In the genomic region with DNA sequence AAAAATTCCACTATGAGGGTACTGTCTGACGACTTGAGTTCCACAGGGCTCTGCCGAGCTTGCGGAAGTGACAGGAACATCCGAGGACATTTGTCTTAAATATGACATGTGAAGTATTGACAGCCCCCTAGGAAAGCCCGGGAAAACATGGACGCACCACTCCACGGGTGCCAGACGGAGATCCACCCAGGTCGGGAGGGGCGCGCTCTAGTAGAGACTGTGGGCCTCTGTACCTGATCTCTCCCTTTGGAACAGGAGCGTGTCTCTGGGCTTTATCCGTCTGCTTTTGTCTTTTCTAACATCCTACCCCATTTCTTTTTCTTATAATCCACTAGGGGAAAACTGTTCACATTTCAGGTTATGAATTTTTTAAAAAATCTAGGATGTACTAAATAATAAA, we compare ENCODE assay signal across 7 mouse cellular contexts.
"Had no signal": no experiment of that assay in that cellular context is flagged by ENCODE, and none has a peak within 500 bp of the region (broad histone marks: within the 10 kb centered on the region; RNA-seq: fewer than 3 reads in every experiment).

No protein-coding gene starts in this region.

- H3K36me3 ChIP-seq: kidney, embryonic 15.5 days; liver, embryonic 13.5 days had no signal

- H3K9ac ChIP-seq: kidney, embryonic 15.5 days; liver, embryonic 13.5 days had no signal

- DNase-seq: thymus, adult 18-20 months had no signal

- H3K27ac ChIP-seq: kidney, embryonic 15.5 days; left cerebral cortex, adult 2 months; liver, embryonic 13.5 days had no signal

- ATAC-seq: midbrain, embryonic 16.5 days had no signal

- H3K27me3 ChIP-seq: liver, embryonic 13.5 days had no signal

- H3K4me2 ChIP-seq: liver, embryonic 13.5 days; midbrain, embryonic 11.5 days had no signal

- H3K4me3 ChIP-seq: kidney, embryonic 15.5 days; left cerebral cortex, adult 2 months; liver, embryonic 13.5 days; myocyte had no signal

- H3K9me3 ChIP-seq: kidney, embryonic 15.5 days; liver, embryonic 13.5 days had no signal

- H3K4me1 ChIP-seq: kidney, embryonic 15.5 days; liver, embryonic 13.5 days had no signal
